Mouse (Mus musculus) right cerebral cortex, postnatal 10 days (tissue): ENCODE data around the gene Rassf9.
A peak's percentile ranks its signal among the peaks of the same experiment; 100 is the strongest.

Experiments used
- DNase-seq, 2 experiments: peaks; one replicate each; pipeline ENCODE4 v3.0.0; 2021; ENCODE audit warnings: low spot score in 2 of 2

The Rassf9 gene

DNA sequence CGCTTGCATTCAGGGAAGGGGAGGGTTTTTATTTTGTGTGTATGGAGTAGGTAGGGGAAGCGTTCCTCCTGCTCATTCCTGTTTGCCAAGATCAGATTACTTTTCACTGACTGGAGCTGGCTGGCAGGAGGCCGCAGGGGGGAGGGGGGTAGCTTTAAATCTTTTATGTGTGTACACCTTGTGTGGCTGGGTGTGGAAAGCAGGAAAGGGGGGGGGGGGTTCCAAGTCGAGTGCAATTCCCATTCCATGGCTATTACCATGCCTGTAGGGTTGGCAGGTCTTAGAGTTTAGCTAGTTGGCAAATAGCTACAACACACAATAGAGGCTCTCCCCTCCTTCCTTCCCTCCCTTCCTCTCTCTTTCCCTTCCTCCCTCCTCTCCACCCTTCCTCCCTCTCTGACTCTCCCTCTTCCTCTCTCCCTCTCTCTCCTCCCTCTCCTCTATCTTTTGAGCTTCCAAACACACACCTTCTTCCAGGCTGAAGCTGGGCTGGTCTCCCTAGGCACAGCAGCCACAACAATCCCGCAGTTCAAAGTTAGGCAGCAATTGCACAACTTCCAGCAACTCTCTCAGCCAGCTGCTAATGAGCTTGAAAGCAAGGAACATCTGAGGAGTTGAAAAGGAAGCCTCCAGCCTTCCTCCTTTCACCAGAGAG lies at the start of gene Rassf9:
TSS of gene Rassf9 (plus strand) at position 416 of the 655 bp plus-strand sequence.
- no peak for DNase-seq

DNA sequence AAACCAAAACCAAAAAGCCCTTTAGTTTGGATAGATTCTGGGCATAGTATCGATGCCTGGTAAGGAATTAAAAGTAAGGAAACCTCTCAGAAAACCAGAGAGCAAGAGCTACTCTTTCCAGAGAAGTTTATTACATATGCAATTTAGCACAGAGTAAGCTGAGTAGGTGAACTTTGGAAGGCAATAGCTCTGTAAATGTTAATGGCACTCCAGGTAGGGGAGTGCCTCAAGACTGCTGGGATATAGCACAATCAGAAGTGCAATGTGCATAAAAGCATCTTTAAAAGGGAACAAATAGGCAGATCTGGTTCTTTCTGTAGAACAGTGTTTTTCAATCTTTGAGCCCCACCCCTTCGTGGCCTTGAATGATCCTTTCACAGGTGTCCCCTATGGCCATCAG lies 42.6 kb upstream of the Rassf9 start:
- DNase-seq, result no peak

- no peak for DNase-seq
Observed at GRCm38 (mm10) chr10:102490386-102490785, 21.6 kb upstream of the Rassf9 start, which contains the start of gene Nts. Gene Nts, minus strand, starts transcription at chr10:102490486.

GRCm38 (mm10) chr10:102491792-102492191 lies 20.2 kb upstream of the Rassf9 start:
- DNase-seq, result peak; percentile 54 to 76

DNA sequence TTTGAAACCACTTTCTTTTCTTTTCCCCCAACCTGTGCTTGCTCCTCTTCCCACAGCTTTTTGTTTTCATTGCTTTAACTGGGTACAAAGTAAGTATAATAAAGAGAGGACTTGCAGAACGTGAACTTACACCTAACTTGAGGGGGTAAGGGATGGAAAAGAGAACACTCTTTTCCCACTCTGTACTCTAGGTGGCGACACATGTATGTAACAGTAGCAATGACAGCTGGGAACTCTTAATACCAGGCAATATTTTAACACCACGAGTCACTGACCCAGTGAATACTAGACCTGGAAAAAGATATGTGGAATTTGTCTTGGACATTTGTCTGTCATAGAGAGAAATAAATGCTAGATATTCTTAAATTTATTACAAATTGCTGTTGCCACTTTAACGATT lies 13.3 kb upstream of the Rassf9 start:
- DNase-seq, result no peak

DNA sequence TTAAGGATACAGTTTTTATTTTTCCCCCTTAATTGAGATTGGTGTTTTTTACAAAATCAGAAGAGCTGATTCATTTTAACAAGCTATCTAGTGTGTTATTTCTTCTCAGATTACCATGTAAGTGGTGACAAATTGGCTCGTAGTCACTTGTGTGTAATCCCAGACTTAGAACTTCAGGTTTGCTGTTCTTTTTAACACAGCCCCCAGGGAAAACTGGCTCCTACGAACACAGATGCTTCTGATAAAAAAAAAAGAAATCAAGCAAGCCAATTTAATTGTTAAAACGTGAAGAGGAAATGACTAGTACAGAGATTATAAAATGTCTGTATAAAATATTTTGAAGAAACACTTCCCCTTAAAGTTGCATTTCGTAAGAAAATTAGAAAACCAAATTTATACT lies 4.6 kb upstream of the Rassf9 start:
- no peak for DNase-seq

DNA sequence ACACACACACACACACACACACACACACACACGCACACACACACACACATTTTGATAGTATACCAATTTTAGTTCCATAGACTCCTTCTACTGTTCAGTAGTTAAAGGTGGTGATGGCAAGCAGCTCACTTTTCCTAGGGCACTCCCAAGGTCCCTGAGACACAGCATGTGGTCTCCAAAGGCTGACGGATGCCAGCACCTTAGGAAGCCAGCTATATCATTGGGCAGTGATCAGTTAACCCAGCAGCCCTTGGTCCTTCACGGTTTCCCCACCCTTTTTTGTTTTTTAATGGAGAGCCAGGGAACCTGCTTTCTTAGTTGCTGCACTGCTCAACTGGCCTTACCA lies 588 bp upstream of the Rassf9 start:
- DNase-seq, result no peak

DNA sequence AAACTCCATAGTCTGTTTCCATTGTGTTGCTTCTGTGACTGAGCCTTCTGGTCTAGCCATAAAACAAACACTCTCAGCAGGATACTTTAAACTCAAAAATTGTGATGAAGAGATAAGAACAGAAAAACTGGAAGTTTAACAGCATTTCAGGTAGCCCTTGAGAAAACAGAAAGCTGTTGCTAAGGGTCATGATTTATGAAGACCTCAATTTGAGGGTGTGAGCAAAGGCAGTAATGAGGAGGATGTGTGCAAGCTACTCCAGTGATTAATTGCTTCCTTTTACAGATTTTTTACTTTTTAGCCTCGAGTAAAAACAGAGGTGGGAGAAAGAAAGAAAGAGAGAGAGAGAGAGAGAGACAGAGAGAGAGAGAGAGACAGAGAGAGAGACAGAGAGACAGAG lies 2.1 kb downstream of the Rassf9 start:
- no peak for DNase-seq

GRCm38 (mm10) chr10:102527901-102528300 lies 15.9 kb downstream of the Rassf9 start:
- DNase-seq, result no peak

- DNase-seq, result no peak
Observed at GRCm38 (mm10) chr10:102553941-102554340, 41.9 kb downstream of the Rassf9 start.

GRCm38 (mm10) chr10:102562488-102562887 lies 50.5 kb downstream of the Rassf9 start:
- DNase-seq, result no peak

DNA sequence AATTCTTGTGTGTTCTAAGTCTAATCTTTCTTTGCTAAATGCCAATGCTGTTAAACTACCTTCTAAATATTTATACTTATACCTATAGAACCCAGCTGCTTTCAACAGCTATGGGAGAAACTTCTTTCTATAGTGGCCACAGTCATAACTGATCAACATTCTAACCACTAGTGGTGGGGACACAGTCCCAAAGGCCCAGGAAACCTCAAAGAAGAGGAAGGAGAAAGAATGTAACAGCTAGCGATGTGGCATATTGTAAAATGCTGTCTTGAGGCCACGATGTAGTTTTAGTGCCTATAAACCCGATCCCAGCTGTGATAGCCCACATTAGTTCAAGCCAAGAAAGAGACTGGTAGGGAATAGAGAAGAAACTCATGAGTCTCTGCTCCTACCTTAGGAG lies 65.9 kb downstream of the Rassf9 start:
- DNase-seq, result no peak

DNA sequence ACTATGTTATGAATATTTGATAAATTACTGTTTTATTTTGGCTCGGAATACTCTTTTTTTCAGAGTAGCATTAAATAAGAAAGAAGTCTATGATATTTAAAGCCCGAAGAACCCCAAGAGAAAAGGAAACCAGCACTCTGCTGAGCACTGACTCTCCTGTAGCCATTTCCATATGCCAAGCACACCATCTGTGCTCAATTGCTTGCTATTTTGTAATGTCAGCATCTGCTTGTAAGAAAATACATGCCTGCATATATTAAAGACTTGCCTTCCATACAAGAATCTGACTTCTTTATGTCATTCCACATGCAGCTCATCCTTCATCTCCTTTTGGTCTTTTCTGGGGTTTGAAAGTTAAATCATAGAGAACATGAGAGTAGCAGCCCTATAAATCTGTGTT lies 82.3 kb downstream of the Rassf9 start:
- peak; percentile 31 to 54 for DNase-seq
